Mouse (Mus musculus): Measurements from ENCODE around the gene Efemp1.

DNA sequence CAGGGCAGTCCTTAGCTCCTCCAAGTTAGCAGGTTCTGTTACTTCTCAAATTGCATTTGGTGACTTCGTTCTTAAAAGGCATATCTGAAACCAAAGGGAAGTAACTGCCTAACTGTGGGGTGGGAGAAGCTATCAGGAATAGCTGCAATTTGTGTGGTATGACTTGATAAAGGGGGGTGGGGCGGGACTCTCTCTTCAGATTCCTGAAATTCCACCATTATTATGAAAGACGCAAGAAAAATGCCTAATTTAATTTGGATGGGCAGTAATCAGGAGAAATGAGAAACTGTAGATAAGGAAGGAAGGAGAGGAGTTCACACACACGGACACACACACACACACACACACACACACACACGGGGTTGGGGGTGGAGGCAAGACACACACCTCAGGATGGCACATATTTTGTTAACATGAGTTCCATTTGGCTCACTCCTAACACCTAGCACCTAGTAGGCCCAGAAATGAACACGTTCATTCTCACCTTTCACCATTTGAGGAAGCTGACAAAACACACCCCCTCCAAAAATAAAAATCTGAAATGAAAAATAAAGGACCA is 564 bp upstream of the Efemp1 start:
- TF ChIP-seq ZC3H11A (IDR thresholded peaks at IDR 0.05; ENCODE audit: borderline replicate concordance, low read depth, low read length) = no peak
- no peak for TF ChIP-seq HCFC1 (IDR thresholded peaks at IDR 0.05; ENCODE audit: borderline replicate concordance, insufficient read depth, low read length)
- no peak for TF ChIP-seq ZNF384 (IDR thresholded peaks at IDR 0.05; ENCODE audit: low read depth, low read length)
- TF ChIP-seq MAFK (IDR thresholded peaks at IDR 0.05; ENCODE audit: insufficient read depth, low read depth, low read length) = no peak
- no peak for TF ChIP-seq CHD2 (IDR thresholded peaks at IDR 0.05; ENCODE audit: low read depth, low read length)
